Mouse (Mus musculus) large intestine, adult 2 months (tissue): ENCODE results near the gene Zfp385b. TPM values are rescaled to one million over a fixed set of nuclear protein-coding genes. Genes with fewer than 3 reads are reported as not detected.

ENCODE experiments used
- DNase-seq: peaks from one replicate; pipeline ENCODE4 v3.0.0-alpha.2; 2012; ENCODE audit warnings: low read depth, low spot score
- WGBS: fragments of 180-500 bp; shearing (Covaris S2); methylation state at CpG from one replicate; pipeline ENCODE4 v1.1.7; 2018; 5-methylcytosine and 5-hydroxymethylcytosine counted together
- polyA plus RNA-seq: library from polyadenylated mRNA; depleted of rRNA; stranded (reverse); fragments of >200 nt; gene quantifications from 2 replicates; pipeline ENCODE4 v1.2.3, GENCODE M21; 2012; rRNA removed

Gene Zfp385b
- polyA plus RNA-seq = 3.1 and 5.1 TPM in 2 replicates

GRCm38 (mm10) chr2:77819539-77819938, at the start of gene Zfp385b:
Gene Zfp385b (minus strand): TSS chr2:77819639.
- DNase-seq = no peak

DNA sequence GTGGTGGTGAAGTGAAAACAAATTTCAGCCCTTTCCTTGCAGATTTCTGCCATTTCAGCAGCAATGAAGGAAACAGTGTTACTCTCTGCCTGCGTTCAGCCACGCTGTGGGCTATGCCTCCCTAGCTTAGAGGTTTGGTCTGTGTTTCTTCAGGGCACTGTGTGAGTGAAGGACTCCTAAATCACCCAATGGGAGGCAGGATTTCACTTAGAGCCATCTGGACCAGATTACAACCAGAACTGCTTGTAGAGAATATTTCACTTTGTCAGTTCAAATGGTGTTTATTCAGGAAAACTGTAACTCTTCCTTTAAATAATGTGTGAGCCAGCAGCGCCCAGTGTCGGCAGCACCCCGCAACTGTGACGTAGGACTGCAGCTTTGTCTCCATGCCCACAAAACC, 44.5 kb upstream of the Zfp385b start:
- 70% methylated on average over 6 of the region's 6 CpGs for WGBS
- DNase-seq = no peak

DNA sequence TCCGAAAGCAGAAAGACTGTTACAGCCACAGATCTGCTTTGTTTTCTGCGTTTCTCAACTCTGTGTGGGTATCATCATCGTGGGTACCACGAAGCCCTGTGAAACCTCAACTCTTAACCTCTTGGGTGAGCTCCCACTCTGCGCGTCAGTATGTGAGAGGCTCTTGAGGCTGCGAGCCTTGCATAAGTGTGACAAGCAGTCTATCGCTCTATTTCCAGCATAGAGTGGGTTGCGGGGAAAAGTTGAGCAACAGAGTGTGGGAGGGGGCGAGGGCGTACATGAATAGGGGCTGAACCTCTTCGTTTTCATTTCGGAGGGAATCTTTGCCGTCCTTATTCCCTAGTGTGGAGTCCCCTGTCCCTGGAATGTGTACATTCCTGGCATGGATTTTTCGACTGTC, 44.1 kb upstream of the Zfp385b start:
- WGBS = 66% methylated on average over 15 of the region's 15 CpGs

GRCm38 (mm10) chr2:77841464-77841863, 22.0 kb upstream of the Zfp385b start:
- 50% methylated on average over 6 of the region's 6 CpGs for WGBS
- no peak for DNase-seq

More for the DNA sequence above, 44.1 kb upstream of the Zfp385b start:
- no peak for DNase-seq

- 87% methylated on average over 17 of the region's 17 CpGs for WGBS
- DNase-seq = no peak
Measured at GRCm38 (mm10) chr2:77839587-77839986, 20.1 kb upstream of the Zfp385b start.

DNA sequence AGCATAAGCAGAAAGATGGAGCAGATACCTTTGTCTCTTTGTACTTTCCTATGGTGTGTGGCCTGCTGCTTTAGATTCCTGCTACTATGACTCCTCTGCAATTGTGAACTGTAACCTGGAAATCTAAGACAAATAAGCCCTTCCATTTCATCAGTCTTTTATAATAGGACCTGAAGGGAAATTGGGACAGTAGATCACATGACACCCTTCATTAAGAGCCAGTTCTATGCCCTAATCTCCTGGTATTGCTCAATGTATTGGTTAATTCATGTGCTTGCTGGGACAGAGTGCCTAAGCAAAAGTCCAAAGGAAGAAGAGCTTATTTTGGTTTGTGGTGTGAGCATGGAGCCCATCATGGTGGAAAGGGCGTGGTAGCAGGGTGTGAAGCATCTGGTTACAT, 19.2 kb upstream of the Zfp385b start:
- WGBS = 76% methylated on average over 1 of the region's 1 CpGs
- DNase-seq = no peak

DNA sequence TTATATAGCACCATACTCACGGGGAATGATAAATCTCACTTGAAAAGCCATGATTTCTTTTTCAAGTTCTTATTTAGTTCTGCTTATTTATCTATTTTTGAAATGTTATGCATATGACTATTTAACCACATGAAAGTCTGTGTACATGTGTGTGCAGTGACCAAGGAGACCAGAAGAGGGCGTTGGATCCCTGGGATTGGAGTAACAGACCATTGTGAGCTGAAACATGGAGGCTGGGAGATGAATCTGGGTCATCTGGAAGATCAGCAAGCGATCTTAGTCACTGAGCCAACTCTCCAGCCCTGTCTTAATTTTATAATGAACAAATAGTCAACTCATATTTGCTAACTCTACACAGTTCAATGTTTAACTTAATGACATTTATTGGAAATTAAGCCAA, 16.3 kb upstream of the Zfp385b start:
- DNase-seq = no peak
- 37% methylated on average over 3 of the region's 3 CpGs for WGBS

GRCm38 (mm10) chr2:77826133-77826828, 6.8 kb upstream of the Zfp385b start:
- WGBS = 46% methylated on average over 7 of the region's 7 CpGs
- no peak for DNase-seq

DNA sequence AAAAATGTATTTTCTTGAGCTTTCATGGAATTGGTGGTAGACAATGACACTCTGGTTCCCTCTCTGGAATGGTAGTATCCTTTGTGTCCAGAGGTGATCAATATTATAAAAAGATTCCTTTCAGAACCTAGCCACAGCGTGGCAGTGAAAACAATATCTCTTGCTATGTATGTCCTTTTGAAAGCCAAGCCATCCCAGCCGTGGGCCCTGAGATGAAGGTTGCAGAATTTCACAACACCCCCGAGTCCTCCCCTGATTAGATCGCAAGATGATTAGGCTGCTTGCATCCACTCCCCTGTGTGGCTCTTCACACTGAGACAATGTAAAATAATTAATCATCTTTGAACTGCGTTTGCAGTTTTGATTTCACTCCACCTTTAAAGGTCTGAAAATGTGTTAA, 3.6 kb upstream of the Zfp385b start:
- DNase-seq = no peak
- 87% methylated on average over 5 of the region's 5 CpGs for WGBS

DNA sequence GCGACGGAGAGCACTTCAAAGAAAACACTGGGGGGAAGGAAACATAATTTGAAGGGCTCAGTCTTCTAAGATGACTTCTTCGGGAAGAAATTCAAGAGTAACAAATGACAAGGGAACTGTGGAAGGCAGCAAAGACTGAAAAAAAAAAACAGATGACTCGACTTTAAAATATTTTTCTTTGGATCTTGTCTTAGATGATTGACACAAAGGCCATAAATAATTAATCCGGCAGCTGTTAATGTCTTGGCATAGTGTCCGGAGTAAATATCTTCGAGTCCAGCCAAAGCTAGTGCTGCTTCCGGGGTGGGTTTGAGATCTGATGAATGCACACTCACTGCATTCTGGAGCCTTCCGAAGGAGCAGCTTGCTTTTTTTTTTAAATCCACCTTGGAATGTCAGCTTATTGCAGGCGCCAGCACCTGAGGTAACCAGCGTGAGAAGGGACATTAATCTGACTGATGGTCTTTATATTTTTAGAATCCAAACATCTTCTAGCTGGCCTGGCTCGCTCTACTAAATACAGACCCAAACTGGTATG, 2.0 kb downstream of the Zfp385b start:
- DNase-seq = no peak
- 20% methylated on average over 12 of the region's 12 CpGs for WGBS

DNA sequence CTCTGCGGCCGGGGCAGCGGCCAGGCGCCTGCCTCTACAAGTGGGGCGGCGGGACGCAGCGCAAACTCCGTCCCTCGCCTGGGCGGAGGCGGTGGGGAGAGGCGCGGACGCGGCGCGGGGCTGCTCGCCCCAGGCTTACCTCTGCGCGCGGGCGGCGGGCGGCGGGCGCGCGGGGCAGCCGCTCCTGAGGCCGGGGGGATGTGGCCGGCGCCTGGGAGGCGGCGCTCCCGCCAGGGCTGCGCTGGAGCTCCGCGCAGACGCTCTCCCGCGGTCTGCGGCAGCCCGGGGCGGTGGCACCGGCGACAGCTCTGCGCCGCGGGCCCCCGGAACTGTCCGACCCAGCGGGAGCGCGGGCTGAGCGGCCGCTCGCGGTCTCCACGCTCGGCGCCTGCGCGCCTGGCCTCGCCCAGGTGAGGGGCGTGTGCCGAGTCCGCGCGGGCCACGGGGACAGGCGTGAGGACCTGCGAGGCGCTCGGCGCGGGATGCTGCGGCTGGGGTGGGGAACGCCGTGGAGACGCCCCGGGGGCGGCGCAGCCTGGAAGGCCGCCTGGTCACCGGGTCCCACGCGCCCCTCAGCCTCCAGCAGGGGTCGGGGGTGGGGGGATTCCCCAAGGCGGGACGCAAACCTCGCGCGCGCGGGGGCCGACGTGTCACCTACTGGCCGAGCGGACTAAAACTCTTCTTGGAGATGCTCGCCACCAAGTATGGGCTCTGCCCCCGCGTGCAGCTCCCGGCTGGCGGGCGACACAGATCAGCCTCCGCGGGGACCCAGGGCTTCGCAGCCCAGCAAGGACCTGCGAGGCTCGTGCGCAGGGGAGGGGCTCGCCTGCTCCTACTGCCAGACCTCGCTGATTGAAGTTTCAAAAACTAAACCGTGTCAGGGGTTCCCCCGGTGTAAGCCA, 2.8 kb downstream of the Zfp385b start:
- WGBS = 2% methylated on average over 116 of the region's 116 CpGs
- no peak for DNase-seq

DNA sequence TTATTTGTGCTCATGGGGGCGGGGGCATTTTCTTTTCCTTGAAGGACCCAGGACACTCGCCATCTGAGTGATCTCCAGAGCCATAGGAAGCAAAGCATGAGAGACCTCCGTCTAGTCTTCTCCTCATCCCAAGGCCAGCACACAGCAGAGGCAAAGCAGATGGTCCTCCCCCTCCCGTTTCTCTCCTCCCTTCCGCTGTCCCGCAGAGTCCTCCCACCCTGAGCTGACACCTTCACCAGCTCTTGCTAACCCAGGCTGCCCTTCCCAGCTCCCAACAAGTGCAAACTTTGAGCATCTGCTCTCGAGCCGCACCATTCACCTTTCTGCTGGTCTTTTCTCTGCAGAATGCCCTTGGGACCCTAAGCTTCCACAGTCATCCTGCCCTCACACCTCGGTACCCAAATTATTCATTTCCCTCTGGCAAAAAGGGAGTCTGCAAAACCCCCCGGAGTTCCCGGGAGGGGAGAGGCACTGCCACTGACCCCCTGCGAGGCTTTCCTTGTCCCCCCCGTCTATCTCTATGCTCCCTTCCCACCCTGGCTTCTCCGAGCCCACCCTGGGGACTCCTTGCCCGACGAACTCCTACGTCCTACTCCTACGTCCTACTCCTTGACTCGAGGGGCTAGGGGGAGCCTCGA, 3.5 kb downstream of the Zfp385b start:
- DNase-seq = no peak
- 5% methylated on average over 20 of the region's 20 CpGs for WGBS

- WGBS = 84% methylated on average over 8 of the region's 8 CpGs
Measured at GRCm38 (mm10) chr2:77814896-77815295, 4.5 kb downstream of the Zfp385b start.

DNA sequence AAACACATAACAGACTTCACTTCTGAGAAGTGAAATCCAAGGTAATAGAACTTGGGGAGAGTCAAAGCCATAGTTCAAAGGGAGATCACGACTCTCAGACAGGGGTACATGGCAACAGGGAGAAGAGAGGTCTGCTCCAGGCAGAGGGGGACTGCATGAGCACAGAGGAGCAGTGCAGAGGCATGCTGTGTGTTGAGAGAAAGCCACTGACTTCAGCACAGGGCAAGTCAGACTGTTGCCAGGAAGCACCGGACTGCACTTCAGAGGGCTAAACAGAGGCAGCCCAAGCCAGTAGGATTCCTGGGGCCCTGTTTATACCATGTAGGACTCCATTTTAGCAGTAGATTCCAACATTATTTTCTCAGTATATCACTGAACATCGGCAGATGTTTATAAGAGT, 6.4 kb downstream of the Zfp385b start:
- no peak for DNase-seq
- WGBS = 62% methylated on average over 3 of the region's 3 CpGs

More at GRCm38 (mm10) chr2:77814896-77815295, 4.5 kb downstream of the Zfp385b start:
- DNase-seq = no peak

- WGBS = 89% methylated on average over 5 of the region's 5 CpGs
- DNase-seq = no peak
Measured at GRCm38 (mm10) chr2:77810748-77811147, 8.7 kb downstream of the Zfp385b start.

GRCm38 (mm10) chr2:77804781-77805180, 14.7 kb downstream of the Zfp385b start:
- no peak for DNase-seq
- 84% methylated on average over 7 of the region's 7 CpGs for WGBS

DNA sequence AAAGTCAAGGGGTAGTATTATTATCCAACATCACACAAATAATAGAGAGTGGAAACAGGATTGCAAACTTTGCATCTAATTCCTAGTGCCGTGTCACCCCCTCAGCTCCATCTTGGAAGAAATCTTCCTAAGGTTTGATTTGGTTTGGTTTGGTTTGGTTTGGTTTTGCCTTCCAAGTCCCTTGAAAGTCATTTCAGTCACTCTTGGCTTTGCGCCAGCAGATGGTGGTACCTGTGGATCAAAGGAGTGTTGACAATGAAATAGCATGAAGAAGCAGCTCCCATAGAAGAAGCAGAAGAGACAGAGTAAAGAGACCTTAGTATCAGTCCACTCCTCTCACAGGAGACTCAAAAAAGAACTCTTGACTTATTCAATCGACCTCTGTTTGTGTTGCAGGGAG, 17.1 kb downstream of the Zfp385b start:
- DNase-seq = no peak
- WGBS = 82% methylated on average over 3 of the region's 3 CpGs

- DNase-seq = no peak
- 84% methylated on average over 4 of the region's 4 CpGs for WGBS
Measured at GRCm38 (mm10) chr2:77801430-77801829, 18.0 kb downstream of the Zfp385b start.

- no peak for DNase-seq
- WGBS = 82% methylated on average over 5 of the region's 5 CpGs
Measured at GRCm38 (mm10) chr2:77801009-77801408, 18.4 kb downstream of the Zfp385b start.

GRCm38 (mm10) chr2:77797233-77797632, 22.2 kb downstream of the Zfp385b start:
- 76% methylated on average over 5 of the region's 5 CpGs for WGBS
- no peak for DNase-seq
